Mouse (Mus musculus) heart, adult 8-10 months (tissue): Measurements from ENCODE around the gene Scp2d1. TPM values are rescaled to one million over a fixed set of nuclear protein-coding genes. Genes with fewer than 3 reads are reported as not detected.
"Not testable (repeated sequence)": the region's sequence is repeated elsewhere in the genome, so short reads cannot be mapped to it uniquely, and the experiment has no call there.

Experiments
- DNase-seq: peaks from one replicate; pipeline ENCODE4 v3.0.0; 2022; ENCODE audit warnings: low spot score
- total RNA-seq, 4 experiments: library from RNA; stranded (reverse); gene quantifications; 2 replicates each; pipeline ENCODE4 v1.2.4; 2022

The Scp2d1 gene
- total RNA-seq: not detected

DNA sequence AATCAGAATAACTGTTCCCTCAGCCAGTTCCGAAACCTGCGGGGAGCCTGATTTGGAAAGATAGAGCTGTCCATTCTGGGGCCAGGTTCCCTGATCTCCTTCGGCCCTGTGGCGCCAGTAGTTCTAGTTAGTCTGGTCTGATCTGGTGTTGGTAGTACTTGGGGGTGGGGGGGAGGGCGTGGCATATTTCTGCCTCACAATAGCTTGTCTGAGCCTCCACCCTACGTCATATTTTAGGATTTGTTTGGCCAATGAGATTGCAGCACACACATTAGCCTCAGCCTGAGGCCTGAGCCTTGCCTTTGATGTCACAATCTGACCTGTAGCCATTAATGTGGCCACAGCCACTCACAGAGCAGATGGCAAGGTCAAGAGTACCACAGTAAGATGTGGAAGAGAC lies at the start of gene Scp2d1:
Gene Scp2d1 (plus strand): TSS at position 301 of the 400 bp plus-strand sequence.
- DNase-seq: not testable (repeated sequence)

DNA sequence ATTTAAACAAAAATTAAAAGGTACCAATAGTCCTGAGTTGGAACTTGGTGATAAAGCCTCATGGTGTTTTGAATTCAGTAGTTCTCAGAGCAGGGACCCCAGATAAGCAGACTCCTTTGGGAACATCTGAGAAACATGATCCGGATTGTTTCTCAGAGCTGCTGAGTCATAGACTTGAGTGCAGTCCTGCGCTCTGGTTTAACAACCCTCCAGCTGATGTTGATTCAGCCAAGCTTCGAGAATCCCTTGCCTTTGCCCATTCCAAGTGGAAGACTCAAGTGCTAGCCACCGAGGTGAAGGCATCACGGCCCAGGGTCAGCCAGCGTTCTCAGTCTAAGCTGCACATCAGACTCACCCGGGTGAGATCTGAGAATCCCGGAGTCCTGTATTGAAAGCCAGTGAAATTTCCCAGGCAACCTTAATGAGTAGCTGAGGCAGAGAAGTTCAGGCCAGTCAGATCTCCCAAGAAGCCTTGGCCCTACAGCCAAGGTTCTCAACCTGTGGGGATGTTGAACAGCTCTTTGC lies 48.8 kb upstream of the Scp2d1 start:
- peak; percentile 14 for DNase-seq

DNA sequence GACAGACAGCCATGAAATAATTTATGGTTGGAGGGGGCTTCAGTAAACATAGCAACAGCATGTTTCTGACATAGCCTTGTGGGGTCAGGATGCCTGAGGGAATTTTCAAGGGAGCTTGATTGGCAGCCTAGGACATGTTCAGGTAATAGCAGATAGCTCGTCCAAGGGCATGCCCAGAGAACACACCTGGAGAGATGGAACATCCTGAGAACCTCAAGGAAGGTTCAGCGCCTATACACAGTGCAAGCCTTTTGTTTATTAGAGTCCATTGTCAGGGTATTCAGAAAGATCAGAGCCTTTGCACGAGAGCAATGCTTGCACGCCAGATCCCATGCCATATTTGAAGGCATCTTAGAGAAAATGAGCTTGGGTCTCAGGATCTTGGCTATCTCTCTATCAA lies 47.8 kb upstream of the Scp2d1 start:
- DNase-seq: no peak

DNA sequence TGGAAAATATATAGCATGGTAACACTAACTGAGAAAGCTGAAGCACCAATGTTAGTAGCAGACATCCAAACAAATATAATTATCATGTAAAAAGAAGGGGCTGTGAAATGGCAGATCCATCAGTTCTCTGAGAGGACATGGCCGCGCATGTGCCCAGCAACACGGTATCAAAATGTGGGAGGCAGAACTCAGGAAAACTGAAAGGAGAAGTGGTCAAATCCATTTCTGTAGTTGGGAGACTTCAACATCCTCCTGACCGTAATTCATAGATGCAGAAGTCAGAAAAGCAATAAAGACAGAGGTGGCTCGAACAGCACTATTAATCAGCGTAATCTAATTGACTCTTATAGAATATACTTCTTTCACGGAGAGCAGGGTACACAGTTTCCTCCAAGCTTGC lies 44.2 kb upstream of the Scp2d1 start:
- no peak for DNase-seq

DNA sequence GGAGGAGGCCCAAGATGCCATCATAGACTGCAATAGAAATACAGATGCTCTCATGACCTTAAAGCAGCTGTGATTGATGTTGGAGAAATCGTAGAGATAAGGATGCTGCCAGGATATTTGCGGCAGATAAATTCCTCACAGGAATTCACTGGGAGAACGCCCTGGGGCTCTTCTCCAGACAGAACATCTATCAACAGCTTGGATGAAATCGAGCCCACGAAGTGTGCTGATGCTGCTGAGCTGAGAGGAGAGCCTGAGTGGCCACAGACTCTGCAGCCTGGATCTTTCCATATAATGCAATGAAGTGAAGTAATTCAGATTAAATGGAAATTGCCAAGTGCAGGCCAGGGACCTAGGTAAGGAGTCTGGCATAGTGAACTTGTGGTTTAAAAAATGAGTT lies 42.7 kb upstream of the Scp2d1 start:
- no peak for DNase-seq

DNA sequence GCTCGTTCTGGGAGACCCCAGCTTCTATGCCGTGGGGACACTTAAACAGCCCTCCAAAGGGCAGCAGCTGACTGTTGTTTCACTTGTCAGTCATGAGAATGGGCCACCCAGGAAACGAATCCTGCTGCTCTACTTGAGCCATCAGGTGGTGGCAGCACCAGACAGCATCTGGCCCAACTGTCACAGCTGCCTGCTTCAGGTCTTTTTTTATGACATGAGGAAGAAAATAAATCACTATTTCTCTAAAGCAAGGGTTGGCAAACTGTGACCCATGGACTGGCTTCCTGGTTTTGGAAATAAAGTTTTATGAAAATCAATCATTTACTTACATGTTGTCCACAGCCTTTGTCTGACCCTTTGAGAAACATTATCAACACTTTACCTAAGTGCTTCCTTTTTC lies 41.6 kb upstream of the Scp2d1 start:
- DNase-seq: no peak

DNA sequence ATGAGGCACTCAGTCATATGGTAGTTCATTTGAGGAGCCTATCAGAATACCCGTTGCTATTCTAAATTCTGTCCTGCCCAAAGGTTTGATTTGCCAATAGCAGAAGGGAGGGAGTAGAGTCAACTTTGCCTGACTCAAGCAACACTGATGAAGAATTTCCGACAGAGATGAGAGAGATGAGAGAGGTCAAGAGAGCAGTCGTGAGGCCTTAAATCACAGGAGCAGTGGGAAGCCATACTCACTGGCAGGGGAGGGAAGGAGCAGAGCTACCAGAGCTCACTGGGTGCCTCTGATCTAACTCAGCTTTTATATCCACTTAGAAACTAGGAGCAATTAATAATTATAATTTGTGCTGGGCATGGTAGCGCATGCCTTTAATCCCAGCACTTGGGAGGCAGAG lies 41.0 kb upstream of the Scp2d1 start:
- no peak for DNase-seq

DNA sequence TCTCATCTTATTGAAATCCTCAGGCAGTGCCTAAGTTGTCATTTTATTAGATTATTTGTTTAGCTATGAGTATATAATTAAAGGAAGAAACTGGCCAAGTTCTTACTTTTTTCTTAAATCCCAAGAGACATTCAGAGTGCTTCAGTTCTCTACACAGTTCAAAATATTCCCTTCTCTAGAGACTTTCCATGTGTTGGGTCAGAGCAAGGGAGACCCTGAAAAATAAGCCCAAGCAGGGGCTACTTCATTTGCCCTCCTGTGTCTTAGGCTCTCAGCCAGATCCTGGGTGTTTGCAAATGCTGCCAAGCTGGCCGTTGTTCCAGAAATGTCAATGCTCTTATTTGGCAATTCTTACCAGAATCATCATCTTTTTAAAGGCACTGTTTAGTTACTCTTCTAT lies 40.3 kb upstream of the Scp2d1 start:
- no peak for DNase-seq

DNA sequence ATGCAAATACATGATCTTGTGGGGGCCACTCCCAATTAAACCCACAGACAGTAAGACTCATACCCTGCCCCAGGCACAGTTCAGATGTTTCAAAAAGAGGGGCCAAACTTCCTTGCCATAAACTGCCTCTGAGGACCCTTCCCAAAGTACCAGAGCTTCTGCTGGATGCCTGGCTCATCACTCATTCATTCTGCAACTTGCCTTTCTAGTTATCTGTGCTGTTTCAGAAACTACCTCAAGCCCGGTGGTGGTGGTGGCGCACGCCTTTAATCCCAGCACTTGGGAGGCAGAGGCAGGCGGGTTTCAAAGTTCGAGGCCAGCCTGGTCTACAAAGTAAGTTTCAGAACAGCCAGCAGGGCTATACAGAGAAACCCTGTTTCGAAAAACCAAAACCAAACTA lies 39.6 kb upstream of the Scp2d1 start:
- no peak for DNase-seq

DNA sequence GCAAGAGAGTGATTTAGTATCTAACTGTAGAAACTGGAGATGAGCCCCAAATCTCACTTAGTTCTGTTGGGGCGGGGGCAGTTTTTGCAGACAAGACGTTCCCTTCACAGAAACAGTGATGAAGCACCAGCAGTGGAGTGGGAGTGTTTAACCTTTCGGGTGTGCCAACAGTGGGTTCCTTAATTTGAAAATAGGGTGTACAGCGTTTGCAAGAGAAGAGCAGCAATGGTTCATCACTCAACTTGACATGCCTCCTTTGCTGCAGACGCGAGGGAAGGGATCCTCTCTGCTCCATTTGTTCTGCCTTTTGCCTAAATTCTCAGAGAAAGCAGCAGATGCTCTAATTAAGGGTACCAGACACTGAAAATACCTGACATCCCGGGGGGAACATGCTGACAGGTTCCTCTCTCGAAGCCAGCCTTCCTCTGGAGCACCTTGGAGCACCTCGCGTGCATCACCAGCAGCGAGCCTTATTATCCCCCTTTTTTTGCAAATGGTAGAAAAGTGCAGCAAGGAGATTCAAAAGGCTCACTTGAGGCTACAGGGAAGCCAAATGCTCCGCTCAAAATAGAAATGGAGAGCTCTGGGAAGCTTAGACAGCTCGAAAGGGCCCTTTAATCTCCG lies 31.7 kb upstream of the Scp2d1 start:
- no peak for DNase-seq

DNA sequence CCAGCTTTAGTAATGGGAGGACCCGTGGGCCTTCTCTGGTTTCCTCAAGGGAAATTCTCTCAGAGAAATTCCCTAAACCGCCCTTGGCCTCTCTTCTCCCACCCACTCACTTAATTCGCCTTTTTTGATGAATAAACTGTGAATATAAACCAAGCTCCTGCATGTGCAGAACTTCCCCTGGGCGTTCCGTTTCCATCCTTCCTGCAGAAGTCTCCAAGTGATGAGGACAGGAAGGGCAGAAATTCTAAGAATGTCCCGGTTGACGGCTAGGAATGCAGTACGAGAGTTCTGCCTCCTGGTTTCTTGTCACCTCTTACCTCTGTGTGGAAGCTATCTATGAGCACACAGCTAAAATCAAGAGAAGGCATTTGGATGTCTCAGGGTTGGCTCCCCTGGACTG lies 25.9 kb upstream of the Scp2d1 start:
- no peak for DNase-seq

DNA sequence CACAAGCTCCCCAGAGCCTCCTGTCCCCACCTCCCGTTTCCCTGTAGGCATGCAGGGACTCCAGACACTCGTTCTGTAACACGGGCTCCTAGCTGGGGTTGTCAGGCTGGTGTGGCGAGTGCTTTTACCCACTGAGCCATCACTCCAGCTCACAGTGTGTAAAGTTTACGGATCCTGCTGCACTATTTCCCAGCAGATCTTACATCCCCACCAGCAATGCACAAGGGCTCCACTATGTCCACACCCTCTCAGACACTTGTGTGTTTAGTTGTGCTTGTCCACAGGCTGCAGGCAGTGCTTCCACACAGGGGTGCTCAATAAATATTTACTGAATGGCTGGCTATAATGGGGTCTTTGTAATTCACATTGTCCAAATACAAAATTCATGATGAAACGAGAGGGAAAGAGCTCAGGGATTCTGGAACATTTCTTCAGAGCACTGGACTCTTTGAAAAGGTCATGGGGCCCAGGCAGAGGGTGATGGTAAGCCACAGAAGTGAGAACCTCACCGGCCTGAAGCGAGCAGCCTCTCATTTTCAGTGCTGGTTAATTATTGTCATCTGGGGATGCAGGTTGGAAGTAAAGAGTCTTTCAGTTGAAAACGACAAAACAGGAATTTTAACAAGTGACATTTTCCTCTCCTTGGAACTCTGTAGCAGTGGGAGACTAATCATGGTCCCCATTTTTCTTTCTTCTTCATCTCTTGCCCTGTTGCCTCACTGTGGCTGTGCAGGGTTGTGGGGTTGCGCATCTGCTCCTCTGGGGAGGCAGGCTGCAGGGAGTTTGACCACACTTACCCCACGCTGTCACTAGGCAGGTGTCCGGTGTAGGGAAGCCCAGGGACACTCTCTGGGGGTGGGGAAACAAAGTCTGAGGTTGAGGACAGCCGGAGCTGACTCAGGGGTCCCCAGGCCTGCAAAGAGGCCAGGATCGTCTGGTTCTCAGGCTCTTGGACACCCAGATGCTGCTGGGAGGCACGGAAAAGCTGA lies 15.4 kb upstream of the Scp2d1 start:
- no peak for DNase-seq

DNA sequence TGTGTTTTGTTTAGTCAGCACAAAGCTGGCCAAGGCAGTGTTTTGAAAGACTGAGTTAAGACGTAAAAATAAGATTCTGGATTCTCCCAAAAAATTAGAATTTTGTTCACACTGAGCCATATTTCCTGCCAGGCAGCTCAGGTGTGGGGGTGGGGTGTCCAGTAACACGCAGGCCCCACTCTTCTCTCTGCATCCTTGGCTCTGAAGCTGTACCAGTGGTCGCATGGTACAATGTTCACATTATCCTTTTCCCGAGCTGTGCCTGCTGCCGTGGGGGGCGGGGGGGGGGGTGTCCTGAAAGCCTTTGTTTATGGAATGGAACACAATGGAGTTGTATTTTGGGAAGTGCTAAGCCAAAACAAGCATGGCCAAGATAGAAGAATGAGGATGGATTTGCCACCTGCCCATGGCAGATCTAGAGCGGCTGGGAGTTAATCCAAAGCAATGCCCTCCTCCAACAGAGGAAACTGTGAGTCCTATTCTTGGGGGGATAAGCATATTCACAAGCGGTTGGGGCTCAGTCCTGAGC lies 5.1 kb downstream of the Scp2d1 start:
- DNase-seq: no peak

DNA sequence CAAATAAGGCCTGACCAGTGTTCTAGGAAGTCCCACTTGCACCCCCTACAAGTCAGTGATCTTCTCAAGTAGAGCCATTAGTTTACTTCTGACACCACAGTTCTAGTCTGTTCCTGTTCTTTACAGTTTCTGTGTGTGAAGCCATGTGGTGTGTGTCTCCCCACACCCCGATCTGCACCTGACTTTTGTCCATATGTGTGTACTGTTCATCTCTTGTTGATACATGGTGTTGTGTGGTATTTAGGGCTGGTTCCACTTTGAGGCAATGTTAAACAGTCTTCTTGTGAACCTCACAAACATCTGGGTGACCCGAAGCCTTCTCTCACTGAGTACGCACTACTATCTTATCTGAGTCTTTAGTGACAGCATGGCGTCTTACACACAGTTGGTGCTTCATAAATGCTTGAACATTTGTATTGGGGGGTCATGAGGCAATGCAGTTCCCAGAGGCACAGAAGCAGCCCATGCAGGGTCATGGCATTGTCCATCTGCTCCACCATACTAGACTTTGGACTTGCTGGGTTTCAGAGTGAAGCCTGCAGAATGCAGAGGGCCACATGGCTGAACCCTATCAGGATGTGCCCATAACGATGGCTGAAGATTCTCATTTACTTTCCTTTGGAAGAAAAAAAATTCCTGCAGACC lies 13.3 kb downstream of the Scp2d1 start:
- DNase-seq: no peak

DNA sequence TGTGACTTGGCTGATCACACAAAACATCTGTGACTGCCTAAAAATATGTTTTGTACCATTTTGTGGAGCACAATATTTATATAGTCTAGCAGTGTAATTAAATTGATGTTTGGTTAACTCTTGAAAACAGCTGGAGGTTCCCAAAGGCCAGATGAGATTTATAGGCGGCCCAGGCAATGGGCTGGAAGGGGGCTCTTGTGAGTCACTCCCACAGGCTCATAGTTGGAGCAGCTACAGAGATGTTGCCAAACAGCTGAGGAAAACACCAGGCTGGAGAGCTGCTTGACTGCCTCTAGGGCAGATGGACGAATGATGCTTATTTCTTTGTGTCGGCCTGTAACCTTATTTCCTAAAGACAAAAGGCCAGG lies 13.8 kb downstream of the Scp2d1 start:
- DNase-seq: no peak

DNA sequence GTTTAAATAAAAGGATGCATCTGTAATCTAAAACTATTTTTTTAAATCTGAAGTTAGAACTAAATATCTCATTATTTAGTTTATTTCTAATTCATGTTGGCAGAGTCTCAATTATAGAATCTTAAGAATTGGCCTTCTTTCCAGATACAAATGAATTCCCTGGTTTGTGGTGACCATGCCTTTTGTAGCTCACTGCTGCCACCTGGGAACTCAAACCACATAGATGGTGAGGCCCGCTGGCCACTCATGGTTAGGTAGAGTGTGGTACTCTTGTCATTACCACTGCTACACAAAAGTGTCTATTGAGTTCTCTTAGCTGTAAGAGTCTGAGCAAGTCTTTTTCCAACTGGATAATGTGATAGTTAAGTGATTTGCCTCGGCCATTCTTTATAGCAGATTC lies 45.4 kb downstream of the Scp2d1 start:
- DNase-seq: peak; percentile 7

Other genes starting within 250 kb of the Scp2d1 start
- gene Smim26, start 229.6 kb upstream of the Scp2d1 start, total RNA-seq: 100 to 1,000 TPM in 1 of 4 experiments, 10 to 100 TPM in 3; 84.8 to 108 (median 94.5) TPM
- gene Dtd1, start 223.8 kb upstream of the Scp2d1 start, total RNA-seq: 10 to 100 TPM; 15.4 to 19.0 (median 17.6) TPM